Mouse (Mus musculus) midbrain, embryonic 11.5 days (tissue): ENCODE data around the gene Ctag2. TPM values are rescaled to one million over a fixed set of nuclear protein-coding genes. Genes with fewer than 3 reads are reported as not detected.

Experiments
- ATAC-seq: fragments of 200-750 bp; cut with Nextera tagmentation; 2 replicates; pipeline ENCODE4 v1.8.0; 2017; ENCODE audit warnings: moderate TSS enrichment, moderate library complexity; ENCODE audit not compliant: low FRiP score
- DNase-seq: peaks from one replicate; pipeline ENCODE4 v3.0.0; 2015; ENCODE audit warnings: low spot score; ENCODE audit errors: missing footprints
- H3K27ac ChIP-seq: fragments of 300-500 bp; sonication (generic); 2 replicates; pipeline ENCODE4 v1.5.1; 2014; ENCODE audit warnings: low read depth, low read length
- H3K27me3 ChIP-seq: fragments of 300-500 bp; sonication (generic); 2 replicates; pipeline ENCODE4 v1.6.1; 2014; ENCODE audit warnings: mild to moderate bottlenecking, low read length, moderate library complexity, mixed read lengths; ENCODE audit not compliant: control insufficient read depth, insufficient read depth
- H3K36me3 ChIP-seq: fragments of 300-500 bp; sonication (generic); 2 replicates; pipeline ENCODE4 v1.6.1; 2014; ENCODE audit warnings: mild to moderate bottlenecking, low read length, moderate library complexity, mixed read lengths; ENCODE audit not compliant: control insufficient read depth, insufficient read depth
- H3K4me1 ChIP-seq: fragments of 300-500 bp; sonication (generic); 2 replicates; pipeline ENCODE4 v1.6.1; 2014; ENCODE audit warnings: low read length; ENCODE audit not compliant: control insufficient read depth, insufficient read depth
- H3K4me2 ChIP-seq: fragments of 300-500 bp; sonication (generic); 2 replicates; pipeline ENCODE4 v1.6.1; 2014; ENCODE audit warnings: mild to moderate bottlenecking, moderate library complexity
- H3K4me3 ChIP-seq: fragments of 300-500 bp; sonication (generic); 2 replicates; pipeline ENCODE4 v1.5.1; 2014; ENCODE audit warnings: low read depth, low read length
- H3K9ac ChIP-seq: fragments of 300-500 bp; sonication (generic); 2 replicates; pipeline ENCODE4 v1.6.1; 2014; ENCODE audit warnings: low read length
- H3K9me3 ChIP-seq: fragments of 300-500 bp; sonication (generic); 2 replicates; pipeline ENCODE4 v1.6.1; 2016; ENCODE audit warnings: low read length; ENCODE audit not compliant: control insufficient read depth
- WGBS: fragments of 180-500 bp; shearing (Covaris S2); extraction: QIAGEN DNeasy Blood & Tissue Kit; methylation state at CpG from one replicate; pipeline ENCODE4 v1.1.7; 2014; 5-methylcytosine and 5-hydroxymethylcytosine counted together
- polyA plus RNA-seq: library from polyadenylated mRNA; unstranded; fragments of >200 nt; fragmentation: Nextera tagmentation; extraction: Ambion mirVana; gene quantifications from 2 replicates; pipeline ENCODE4 v1.2.1, GENCODE M21; 2014

Gene Ctag2
- not detected in 2 replicates for polyA plus RNA-seq

GRCm38 (mm10) chrX:65047344-65047743, at the start of gene Ctag2:
Gene Ctag2, plus strand, starts transcription at chrX:65047644.
- DNase-seq (no peak), ATAC-seq (no peak)
- Histone ChIP-seq H3K4me3 (no peak within 1 kb of the TSS), H3K4me1 (no peaks in the 10 kb centered on the region), H3K9ac (no peak within 1 kb of the TSS), H3K36me3 (no peaks in the 10 kb centered on the region), H3K9me3 (no peaks in the 10 kb centered on the region), H3K27me3 (no peaks in the 10 kb centered on the region), H3K4me2 (no peak within 1 kb of the TSS), H3K27ac (no peak within 1 kb of the TSS)
- 91% methylated on average over 7 of the region's 7 CpGs for WGBS
